Mouse (Mus musculus) liver, adult 2 months (tissue): Measurements from ENCODE around the gene Pde4d.

ENCODE experiments used
- CTCF ChIP-seq: fragments of 200-500 bp; IDR thresholded peaks from 2 replicates; pipeline ENCODE4 v1.5.1; 2011; ENCODE audit warnings: low read depth, low read length, control low read depth
- POLR2A ChIP-seq: fragments of 200-500 bp; IDR thresholded peaks from 2 replicates; pipeline ENCODE4 v1.6.1; 2011; ENCODE audit warnings: low read length, control low read depth; ENCODE audit not compliant: insufficient read depth; ENCODE audit errors: extremely low read depth

GRCm38 (mm10) chr13:109236047-109236446 is 786.3 kb downstream of the Pde4d start:
- no peak for TF ChIP-seq CTCF
- TF ChIP-seq POLR2A, result no peak
